Mouse (Mus musculus): Measurements from ENCODE around the gene Tnnt3. TPM values are rescaled to one million over a fixed set of nuclear protein-coding genes. Genes with fewer than 3 reads are reported as not detected.
A peak's percentile ranks its signal among the peaks of the same experiment; 100 is the strongest.

The Tnnt3 gene
- polyA plus RNA-seq, 1 experiment from 2014 or later = 26.9 TPM

- peaks cover 19% of the 10 kb centered on the region for H3K4me1 ChIP-seq
- H3K4me2 ChIP-seq = no peak overlapping the region
- no peaks in the 10 kb centered on the region; the same call in 1 of the 2 replicates for H3K27me3 ChIP-seq (replicated peaks)
- no peaks in the 10 kb centered on the region for H3K36me3 ChIP-seq
- H3K9me3 ChIP-seq (replicated peaks) = no peaks in the 10 kb centered on the region
- H3K4me3 ChIP-seq (replicated peaks) = no peak overlapping the region
- no peak for ATAC-seq (ENCODE audit: low FRiP score)
- H3K9ac ChIP-seq (replicated peaks) = no peak overlapping the region
- WGBS = 80% methylated on average over 3 of the region's 3 CpGs
- peak overlapping the region; percentile 34; the same call in 1 of the 2 replicates for H3K27ac ChIP-seq (replicated peaks)
Measured at GRCm38 (mm10) chr7:142488053-142488452, 10.6 kb upstream of the Tnnt3 start.

GRCm38 (mm10) chr7:142493535-142493934 is 5.1 kb upstream of the Tnnt3 start:
- Histone ChIP-seq H3K4me2 (no peak overlapping the region), H3K4me3 (replicated peaks) (no peak overlapping the region), H3K36me3 (no peaks in the 10 kb centered on the region), H3K27me3 (replicated peaks) (no peaks in the 10 kb centered on the region), H3K27ac (replicated peaks) (no peak overlapping the region), H3K9me3 (replicated peaks) (no peaks in the 10 kb centered on the region), H3K9ac (replicated peaks) (no peak overlapping the region), H3K4me1 (no peaks in the 10 kb centered on the region)
- WGBS = 72% methylated on average over 8 of the region's 8 CpGs
- no peak for ATAC-seq (ENCODE audit: low FRiP score)

GRCm38 (mm10) chr7:142496158-142496557 is 2.5 kb upstream of the Tnnt3 start:
- Histone ChIP-seq H3K4me1 (no peaks in the 10 kb centered on the region), H3K36me3 (no peaks in the 10 kb centered on the region), H3K9me3 (replicated peaks) (no peaks in the 10 kb centered on the region), H3K9ac (replicated peaks) (no peak overlapping the region), H3K27ac (replicated peaks) (no peak overlapping the region), H3K27me3 (replicated peaks) (0 out of 2 replicates have a peak, but pooled peaks cover 2% of the 10 kb centered on the region), H3K4me3 (replicated peaks) (no peak overlapping the region), H3K4me2 (no peak overlapping the region)
- 83% methylated on average over 3 of the region's 3 CpGs for WGBS
- no peak for ATAC-seq (ENCODE audit: low FRiP score)

- Histone ChIP-seq H3K27me3 (replicated peaks) (0 out of 2 replicates have a peak, but pooled peaks cover 2% of the 10 kb centered on the region), H3K4me1 (no peaks in the 10 kb centered on the region), H3K9me3 (replicated peaks) (no peaks in the 10 kb centered on the region), H3K36me3 (no peaks in the 10 kb centered on the region), H3K27ac (replicated peaks) (no peak overlapping the region), H3K4me2 (no peak overlapping the region), H3K9ac (replicated peaks) (no peak overlapping the region), H3K4me3 (replicated peaks) (no peak overlapping the region)
- ATAC-seq (ENCODE audit: low FRiP score) = no peak
- WGBS = 85% methylated on average over 5 of the region's 5 CpGs
Measured at GRCm38 (mm10) chr7:142496800-142497199, 1.8 kb upstream of the Tnnt3 start.

GRCm38 (mm10) chr7:142497775-142498174 is 861 bp upstream of the Tnnt3 start:
- Histone ChIP-seq H3K4me1 (no peaks in the 10 kb centered on the region), H3K27ac (replicated peaks) (no peak overlapping the region), H3K4me2 (no peak overlapping the region), H3K36me3 (no peaks in the 10 kb centered on the region), H3K9ac (replicated peaks) (no peak overlapping the region), H3K4me3 (replicated peaks) (no peak overlapping the region), H3K27me3 (replicated peaks) (0 out of 2 replicates have a peak, but pooled peaks cover 2% of the 10 kb centered on the region), H3K9me3 (replicated peaks) (no peaks in the 10 kb centered on the region)
- ATAC-seq (ENCODE audit: low FRiP score) = no peak
- 92% methylated on average over 2 of the region's 2 CpGs for WGBS

- no peak overlapping the region for H3K27ac ChIP-seq (replicated peaks)
- no peaks in the 10 kb centered on the region for H3K36me3 ChIP-seq
- no peak overlapping the region for H3K4me3 ChIP-seq (replicated peaks)
- H3K27me3 ChIP-seq (replicated peaks) = 0 out of 2 replicates have a peak, but pooled peaks cover 2% of the 10 kb centered on the region
- H3K4me2 ChIP-seq = no peak overlapping the region
- H3K4me1 ChIP-seq = no peaks in the 10 kb centered on the region
- no peaks in the 10 kb centered on the region for H3K9me3 ChIP-seq (replicated peaks)
- WGBS = 80% methylated on average over 5 of the region's 5 CpGs
- H3K9ac ChIP-seq (replicated peaks) = no peak overlapping the region
- no peak for ATAC-seq (ENCODE audit: low FRiP score)
Measured at GRCm38 (mm10) chr7:142499010-142499721, 530 bp downstream of the Tnnt3 start.

- Histone ChIP-seq H3K4me3 (replicated peaks) (no peak overlapping the region), H3K4me1 (no peaks in the 10 kb centered on the region), H3K9ac (replicated peaks) (no peak overlapping the region), H3K27me3 (replicated peaks) (0 out of 2 replicates have a peak, but pooled peaks cover 2% of the 10 kb centered on the region), H3K36me3 (no peaks in the 10 kb centered on the region), H3K4me2 (no peak overlapping the region), H3K27ac (replicated peaks) (no peak overlapping the region), H3K9me3 (replicated peaks) (no peaks in the 10 kb centered on the region)
- 91% methylated on average over 1 of the region's 1 CpGs for WGBS
- ATAC-seq (ENCODE audit: low FRiP score) = no peak
Measured at GRCm38 (mm10) chr7:142500032-142500431, 1.4 kb downstream of the Tnnt3 start.

- 89% methylated on average over 4 of the region's 4 CpGs for WGBS
- Histone ChIP-seq H3K9ac (replicated peaks) (no peak overlapping the region), H3K4me3 (replicated peaks) (no peak overlapping the region), H3K36me3 (no peaks in the 10 kb centered on the region), H3K4me1 (peaks cover 11% of the 10 kb centered on the region), H3K9me3 (replicated peaks) (no peaks in the 10 kb centered on the region), H3K27ac (replicated peaks) (no peak overlapping the region), H3K4me2 (no peak overlapping the region), H3K27me3 (replicated peaks) (0 out of 2 replicates have a peak, but pooled peaks cover 2% of the 10 kb centered on the region)
- no peak for ATAC-seq (ENCODE audit: low FRiP score)
Measured at GRCm38 (mm10) chr7:142503206-142503605, 4.6 kb downstream of the Tnnt3 start.

- no peaks in the 10 kb centered on the region for H3K36me3 ChIP-seq
- H3K9ac ChIP-seq (replicated peaks) = no peak overlapping the region
- no peaks in the 10 kb centered on the region for H3K9me3 ChIP-seq (replicated peaks)
- no peak overlapping the region for H3K4me2 ChIP-seq
- 0 out of 2 replicates have a peak, but pooled peaks cover 2% of the 10 kb centered on the region for H3K27me3 ChIP-seq (replicated peaks)
- no peak overlapping the region for H3K4me3 ChIP-seq (replicated peaks)
- WGBS = 29% methylated on average over 2 of the region's 2 CpGs
- H3K4me1 ChIP-seq = peaks cover 23% of the 10 kb centered on the region
- no peak for ATAC-seq (ENCODE audit: low FRiP score)
- no peak overlapping the region for H3K27ac ChIP-seq (replicated peaks)
Measured at GRCm38 (mm10) chr7:142505942-142506341, 7.3 kb downstream of the Tnnt3 start.

- Histone ChIP-seq H3K9me3 (replicated peaks) (no peaks in the 10 kb centered on the region), H3K36me3 (no peaks in the 10 kb centered on the region), H3K4me1 (peaks cover 23% of the 10 kb centered on the region), H3K9ac (replicated peaks) (no peak overlapping the region), H3K27me3 (replicated peaks) (no peaks in the 10 kb centered on the region), H3K4me2 (no peak overlapping the region), H3K27ac (replicated peaks) (no peak overlapping the region), H3K4me3 (replicated peaks) (no peak overlapping the region)
- ATAC-seq (ENCODE audit: low FRiP score) = 0 out of 2 replicates have a peak, but pooled peaks have one; percentile 38
- 27% methylated on average over 4 of the region's 4 CpGs for WGBS
Measured at GRCm38 (mm10) chr7:142506501-142506900, 7.9 kb downstream of the Tnnt3 start.

- 91% methylated on average over 9 of the region's 9 CpGs for WGBS
- no peak overlapping the region for H3K4me2 ChIP-seq
- no peak overlapping the region for H3K9ac ChIP-seq (replicated peaks)
- no peak for ATAC-seq (ENCODE audit: low FRiP score)
- H3K27me3 ChIP-seq (replicated peaks) = no peaks in the 10 kb centered on the region
- peaks cover 23% of the 10 kb centered on the region for H3K4me1 ChIP-seq
- H3K4me3 ChIP-seq (replicated peaks) = no peak overlapping the region
- H3K9me3 ChIP-seq (replicated peaks) = no peaks in the 10 kb centered on the region
- no peak overlapping the region for H3K27ac ChIP-seq (replicated peaks)
- no peaks in the 10 kb centered on the region for H3K36me3 ChIP-seq
Measured at GRCm38 (mm10) chr7:142507453-142507852, 8.8 kb downstream of the Tnnt3 start.

- Histone ChIP-seq H3K4me3 (replicated peaks) (no peak overlapping the region), H3K4me2 (0 out of 2 replicates have a peak overlapping the region, but pooled peaks have one; percentile 5), H3K9ac (replicated peaks) (no peak overlapping the region), H3K27me3 (replicated peaks) (peaks cover 4% of the 10 kb centered on the region; the same call in 1 of the 2 replicates), H3K36me3 (no peaks in the 10 kb centered on the region), H3K9me3 (replicated peaks) (no peaks in the 10 kb centered on the region), H3K27ac (replicated peaks) (peak overlapping the region; percentile 78), H3K4me1 (peaks cover 23% of the 10 kb centered on the region)
- peak; percentile 19; the same call in 1 of the 2 replicates for ATAC-seq (ENCODE audit: low FRiP score)
- 8% methylated on average over 14 of the region's 14 CpGs for WGBS
Measured at GRCm38 (mm10) chr7:142509518-142509917, 10.9 kb downstream of the Tnnt3 start.

Measured in neural tube, embryonic 15.5 days (tissue).